Mouse (Mus musculus) erythroblast, embryonic 14.5 days (primary cell): ENCODE measurements around the gene Fam102b. TPM values are rescaled to one million over a fixed set of nuclear protein-coding genes. Genes with fewer than 3 reads are reported as not detected.

Source experiments
- H3K27me3 ChIP-seq: 2 replicates; pipeline ENCODE4 v1.6.1; 2012; ENCODE audit warnings: inconsistent platforms; ENCODE audit not compliant: control insufficient read depth
- H3K36me3 ChIP-seq: 2 replicates; pipeline ENCODE4 v1.6.1; 2012; ENCODE audit warnings: mild to moderate bottlenecking, inconsistent platforms; ENCODE audit not compliant: control insufficient read depth
- H3K4me1 ChIP-seq: 2 replicates; pipeline ENCODE4 v1.6.1; 2012; ENCODE audit warnings: inconsistent platforms; ENCODE audit not compliant: control insufficient read depth
- H3K4me3 ChIP-seq: replicated peaks from 2 replicates; pipeline ENCODE3; 2012; ENCODE audit warnings: moderate library complexity, mild to moderate bottlenecking, inconsistent platforms
- H3K9me3 ChIP-seq: 2 replicates; pipeline ENCODE4 v1.6.1; 2012; ENCODE audit warnings: low read length, inconsistent platforms, mixed read lengths; ENCODE audit not compliant: control insufficient read depth
- GATA1 ChIP-seq: IDR thresholded peaks from 2 replicates; pipeline ENCODE4 v1.6.1; 2012; ENCODE audit warnings: low read length, inconsistent platforms, mixed read lengths
- TAL1 ChIP-seq: IDR thresholded peaks from 3 replicates; pipeline ENCODE4 v1.6.1; 2012; ENCODE audit warnings: low read length, inconsistent platforms, mixed read lengths
- polyA plus RNA-seq: library from polyadenylated mRNA; stranded (reverse); fragments of >175 nt; gene quantifications from 2 replicates; pipeline ENCODE4 v1.2.3, GENCODE M21; 2012

Gene Fam102b
- polyA plus RNA-seq, 1 experiment = not detected

GRCm38 (mm10) chr3:109021720-109022516 is 5.5 kb downstream of the Fam102b start:
- Histone ChIP-seq H3K36me3 (no peaks in the 10 kb centered on the region), H3K9me3 (no peaks in the 10 kb centered on the region), H3K4me3 (no peak overlapping the region), H3K4me1 (peaks cover 11% of the 10 kb centered on the region), H3K27me3 (peaks cover 7% of the 10 kb centered on the region)
- no peak for TF ChIP-seq TAL1
- TF ChIP-seq GATA1 = no peak

GRCm38 (mm10) chr3:109018336-109018735 is 9.1 kb downstream of the Fam102b start:
- Histone ChIP-seq H3K4me3 (no peak overlapping the region), H3K4me1 (no peaks in the 10 kb centered on the region), H3K36me3 (no peaks in the 10 kb centered on the region), H3K27me3 (no peaks in the 10 kb centered on the region), H3K9me3 (no peaks in the 10 kb centered on the region)
- TF ChIP-seq GATA1 (no peak), TAL1 (no peak)

GRCm38 (mm10) chr3:109012595-109012994 is 14.8 kb downstream of the Fam102b start:
- Histone ChIP-seq H3K9me3 (no peaks in the 10 kb centered on the region), H3K4me3 (no peak overlapping the region), H3K4me1 (no peaks in the 10 kb centered on the region), H3K36me3 (no peaks in the 10 kb centered on the region), H3K27me3 (no peaks in the 10 kb centered on the region)
- TF ChIP-seq TAL1 (no peak), GATA1 (no peak)

GRCm38 (mm10) chr3:109010489-109011260 is 16.7 kb downstream of the Fam102b start:
- no peaks in the 10 kb centered on the region for H3K4me1 ChIP-seq
- H3K27me3 ChIP-seq = no peaks in the 10 kb centered on the region
- H3K4me3 ChIP-seq = no peak overlapping the region
- H3K9me3 ChIP-seq = no peaks in the 10 kb centered on the region
- no peak for TF ChIP-seq TAL1
- TF ChIP-seq GATA1 = no peak
- no peaks in the 10 kb centered on the region for H3K36me3 ChIP-seq

GRCm38 (mm10) chr3:109008180-109008579 is 19.2 kb downstream of the Fam102b start:
- Histone ChIP-seq H3K4me1 (no peaks in the 10 kb centered on the region), H3K9me3 (no peaks in the 10 kb centered on the region), H3K4me3 (no peak overlapping the region), H3K36me3 (no peaks in the 10 kb centered on the region), H3K27me3 (no peaks in the 10 kb centered on the region)
- no peak for TF ChIP-seq TAL1
- TF ChIP-seq GATA1 = no peak

GRCm38 (mm10) chr3:109005777-109006176 is 21.6 kb downstream of the Fam102b start:
- Histone ChIP-seq H3K27me3 (no peaks in the 10 kb centered on the region), H3K4me3 (no peak overlapping the region), H3K4me1 (no peaks in the 10 kb centered on the region), H3K36me3 (no peaks in the 10 kb centered on the region), H3K9me3 (no peaks in the 10 kb centered on the region)
- TF ChIP-seq TAL1 (no peak), GATA1 (no peak)

- Histone ChIP-seq H3K4me3 (no peak overlapping the region), H3K4me1 (peaks cover 15% of the 10 kb centered on the region), H3K36me3 (no peaks in the 10 kb centered on the region), H3K9me3 (no peaks in the 10 kb centered on the region), H3K27me3 (no peaks in the 10 kb centered on the region)
- no peak for TF ChIP-seq GATA1
- TF ChIP-seq TAL1 = no peak
Measured at GRCm38 (mm10) chr3:108999173-108999572, 28.2 kb downstream of the Fam102b start.

GRCm38 (mm10) chr3:108997762-108998161 is 29.6 kb downstream of the Fam102b start:
- Histone ChIP-seq H3K4me1 (peaks cover 21% of the 10 kb centered on the region), H3K36me3 (no peaks in the 10 kb centered on the region), H3K4me3 (peak overlapping the region; percentile 36), H3K9me3 (no peaks in the 10 kb centered on the region), H3K27me3 (no peaks in the 10 kb centered on the region)
- no peak for TF ChIP-seq GATA1
- no peak for TF ChIP-seq TAL1

GRCm38 (mm10) chr3:108997284-108997683 is 30.1 kb downstream of the Fam102b start:
- peaks cover 21% of the 10 kb centered on the region for H3K4me1 ChIP-seq
- H3K9me3 ChIP-seq = no peaks in the 10 kb centered on the region
- no peaks in the 10 kb centered on the region; the same call in 1 of the 2 replicates for H3K36me3 ChIP-seq
- H3K27me3 ChIP-seq = no peaks in the 10 kb centered on the region
- peak overlapping the region; percentile 36 for H3K4me3 ChIP-seq
- TF ChIP-seq TAL1 = no peak
- TF ChIP-seq GATA1 = no peak
